Mouse (Mus musculus): ENCODE measurements at regions not wholly inside any gene's neighbourhood (a gene's known extent, or its start where the extent isn't known, plus 50 kb on each side); places are given as distances from the start of the nearest gene placed in this dataset.
A peak's percentile ranks its signal among the peaks of the same experiment; 100 is the strongest.

DNA sequence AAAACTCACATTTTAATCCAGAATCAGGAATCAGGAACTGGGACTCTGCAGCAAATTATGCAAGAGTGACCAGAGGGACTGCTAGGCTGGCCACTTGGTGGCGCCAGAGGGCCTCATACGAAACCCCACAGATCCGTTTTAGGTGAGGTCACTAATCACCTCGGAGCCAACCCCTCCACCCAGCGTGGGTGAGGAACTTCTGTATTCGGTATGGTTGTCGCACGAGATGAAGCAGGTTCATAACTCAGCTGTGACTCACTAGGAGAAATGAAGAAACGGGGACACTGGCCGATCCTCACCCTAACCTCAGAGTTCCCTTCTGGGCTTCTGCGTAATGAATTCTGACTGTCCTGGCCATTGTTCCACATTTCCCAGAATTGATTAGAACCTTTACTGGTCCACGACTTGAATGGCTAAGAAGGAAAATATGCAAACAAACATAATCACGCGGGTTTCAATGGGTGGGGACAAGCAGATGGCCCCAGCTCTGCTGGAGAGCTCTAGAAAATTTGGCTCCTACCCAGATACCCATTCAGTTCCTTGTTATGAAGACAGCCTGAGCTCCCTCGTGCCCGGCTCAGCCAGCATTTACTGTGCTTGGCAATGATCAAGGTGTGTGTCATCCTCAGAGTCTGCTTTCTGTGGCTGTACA is 148.1 kb downstream of the Thbs2 start:
- TF ChIP-seq POLR2A (IDR thresholded peaks at IDR 0.05; ENCODE audit: insufficient read depth, low read length) (no peak), CTCF (IDR thresholded peaks at IDR 0.05; ENCODE audit: low read depth, low read length) (peak; percentile 74), EP300 (IDR thresholded peaks at IDR 0.05; ENCODE audit: insufficient read depth, low read depth, low read length) (no peak)

Measured in ES-Bruce4 (cell line).